Mouse (Mus musculus) liver, embryonic 14.5 days (tissue): ENCODE results near the gene Exph5.

Source experiments
- CTCF ChIP-seq: IDR thresholded peaks from 2 replicates; pipeline ENCODE4 v1.5.1; 2016; ENCODE audit warnings: antibody characterized with exemption, low read depth, control low read depth
- EP300 ChIP-seq: IDR thresholded peaks from 2 replicates; pipeline ENCODE4 v1.6.1; 2016; ENCODE audit warnings: antibody characterized with exemption, low read depth

DNA sequence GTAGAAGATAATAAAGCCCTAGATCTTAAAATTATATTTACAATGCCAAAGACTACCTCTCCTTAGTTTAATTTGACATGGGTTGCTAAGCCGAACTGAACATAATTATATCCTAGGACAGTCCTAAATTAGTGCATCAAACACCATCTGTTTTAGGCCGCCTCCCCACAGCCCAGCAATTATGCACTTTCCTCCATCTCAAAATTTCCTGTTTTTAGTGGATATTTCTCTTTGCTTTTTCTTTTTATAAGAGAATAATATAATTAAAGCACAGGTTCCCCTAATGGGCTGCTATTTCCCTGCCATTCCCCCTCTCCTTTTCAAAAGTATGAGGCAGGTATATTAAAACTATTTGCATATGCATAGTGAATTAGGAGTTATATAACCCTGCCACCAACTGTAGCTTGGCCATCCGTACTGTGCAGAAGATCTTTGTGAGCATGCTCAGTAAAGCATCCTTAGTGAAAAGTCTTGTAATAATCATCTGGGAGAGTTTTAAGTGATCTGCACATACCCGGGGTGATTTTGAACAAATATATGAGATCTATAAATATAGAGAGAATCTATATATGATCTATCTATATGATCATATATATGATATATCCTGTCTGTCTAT lies 44.7 kb upstream of the Exph5 start:
- no peak for TF ChIP-seq CTCF
- TF ChIP-seq EP300: no peak
